Mouse (Mus musculus) neutrophil, adult 65 days (primary cell): ENCODE data around the gene Zfp945. TPM values are rescaled to one million over a fixed set of nuclear protein-coding genes. Genes with fewer than 3 reads are reported as not detected.

Experiments
- total RNA-seq: library from RNA; stranded (reverse); gene quantifications from 2 replicates; pipeline ENCODE4 v1.2.4, GENCODE M21; 2023

Gene Zfp945
- total RNA-seq = 1.5 and 2.2 TPM in 2 replicates

GRCm38 (mm10) chr17:22866845-22867481 lies at the start of gene Zfp945:
Zfp945 (minus strand) TSS chr17:22867134.

Other genes with a start within 250 kb of the Zfp945 start
- not detected in 2 replicates for gene Vmn2r113, start 75.8 kb upstream of the Zfp945 start, total RNA-seq
- not detected in 2 replicates for gene Vmn2r-ps130, start 194.0 kb upstream of the Zfp945 start, total RNA-seq